Mouse (Mus musculus) forebrain, embryonic 16.5 days (tissue): ENCODE results near the gene Thap2. TPM values are rescaled to one million over a fixed set of nuclear protein-coding genes. Genes with fewer than 3 reads are reported as not detected.

Experiments used
- ATAC-seq: fragments of 200-750 bp; cut with Nextera tagmentation; 2 replicates; pipeline ENCODE4 v1.8.0; 2017; ENCODE audit warnings: mild to moderate bottlenecking, moderate library complexity
- H3K27ac ChIP-seq: fragments of 300-500 bp; sonication (generic); 2 replicates; pipeline ENCODE4 v1.5.1; 2014; ENCODE audit warnings: low read length, control low read depth
- H3K27me3 ChIP-seq: fragments of 300-500 bp; sonication (generic); replicated peaks from 2 replicates; pipeline ENCODE4 v1.6.1; 2014; ENCODE audit warnings: low read length; ENCODE audit not compliant: control insufficient read depth, insufficient read depth
- H3K36me3 ChIP-seq: fragments of 300-500 bp; sonication (generic); 2 replicates; pipeline ENCODE4 v1.6.1; 2014; ENCODE audit not compliant: control insufficient read depth, insufficient read depth
- H3K4me1 ChIP-seq: fragments of 300-500 bp; sonication (generic); replicated peaks from 2 replicates; pipeline ENCODE4 v1.6.1; 2014; ENCODE audit warnings: low read length; ENCODE audit not compliant: control insufficient read depth, insufficient read depth
- H3K4me2 ChIP-seq: fragments of 300-500 bp; sonication (generic); 2 replicates; pipeline ENCODE4 v1.6.1; 2014; ENCODE audit warnings: mild to moderate bottlenecking, low read length, control low read depth
- H3K4me3 ChIP-seq: fragments of 300-500 bp; sonication (generic); replicated peaks from 2 replicates; pipeline ENCODE4 v1.5.1; 2014; ENCODE audit warnings: mild to moderate bottlenecking, low read length, control low read depth
- H3K9ac ChIP-seq: fragments of 300-500 bp; sonication (generic); replicated peaks from 2 replicates; pipeline ENCODE4 v1.6.1; 2014; ENCODE audit warnings: low read depth, low read length, control low read depth
- H3K9me3 ChIP-seq: fragments of 300-500 bp; sonication (generic); 2 replicates; pipeline ENCODE4 v1.6.1; 2016; ENCODE audit warnings: low read length; ENCODE audit not compliant: control insufficient read depth
- WGBS: fragments of 180-500 bp; shearing (Covaris S2); extraction: QIAGEN DNeasy Blood & Tissue Kit; methylation state at CpG from one replicate; pipeline ENCODE4 v1.1.7; 2014; 5-methylcytosine and 5-hydroxymethylcytosine counted together
- polyA plus RNA-seq: library from polyadenylated mRNA; unstranded; fragments of >200 nt; fragmentation: Nextera tagmentation; extraction: Ambion mirVana; gene quantifications from 2 replicates; pipeline ENCODE4 v1.2.1, GENCODE M21; 2015

The Thap2 gene
- polyA plus RNA-seq, 1 experiment from 2014 or later = 30.7 TPM

- no peak for ATAC-seq
- 94% methylated on average over 17 of the region's 17 CpGs for WGBS
Measured at GRCm38 (mm10) chr10:115358216-115358919, 25.9 kb downstream of the Thap2 start.

GRCm38 (mm10) chr10:115356106-115356505 lies 28.1 kb downstream of the Thap2 start:
- Histone ChIP-seq H3K27ac (no peak overlapping the region), H3K4me2 (no peak overlapping the region), H3K4me3 (no peak overlapping the region), H3K36me3 (peaks cover 5% of the 10 kb centered on the region; the same call in 1 of the 2 replicates), H3K9me3 (no peaks in the 10 kb centered on the region), H3K4me1 (peaks cover 10% of the 10 kb centered on the region), H3K27me3 (no peaks in the 10 kb centered on the region), H3K9ac (no peak overlapping the region)
- no peak for ATAC-seq
- 84% methylated on average over 5 of the region's 7 CpGs for WGBS

More at GRCm38 (mm10) chr10:115358216-115358919, 25.9 kb downstream of the Thap2 start:
- Histone ChIP-seq H3K4me1 (peaks cover 19% of the 10 kb centered on the region), H3K9ac (no peak overlapping the region), H3K36me3 (peaks cover 5% of the 10 kb centered on the region; the same call in 1 of the 2 replicates), H3K4me3 (no peak overlapping the region), H3K27ac (no peak overlapping the region), H3K9me3 (no peaks in the 10 kb centered on the region), H3K4me2 (no peak overlapping the region), H3K27me3 (no peaks in the 10 kb centered on the region)

GRCm38 (mm10) chr10:115355016-115355415 lies 29.2 kb downstream of the Thap2 start:
- H3K27me3 ChIP-seq = no peaks in the 10 kb centered on the region
- H3K9ac ChIP-seq = no peak overlapping the region
- 87% methylated on average over 6 of the region's 6 CpGs for WGBS
- H3K4me3 ChIP-seq = no peak overlapping the region
- no peak overlapping the region for H3K27ac ChIP-seq
- H3K9me3 ChIP-seq = no peaks in the 10 kb centered on the region
- peaks cover 5% of the 10 kb centered on the region; the same call in 1 of the 2 replicates for H3K36me3 ChIP-seq
- H3K4me1 ChIP-seq = no peaks in the 10 kb centered on the region
- no peak overlapping the region for H3K4me2 ChIP-seq
- ATAC-seq = no peak

GRCm38 (mm10) chr10:115354553-115354952 lies 29.7 kb downstream of the Thap2 start:
- Histone ChIP-seq H3K4me3 (no peak overlapping the region), H3K4me2 (no peak overlapping the region), H3K27ac (no peak overlapping the region), H3K9me3 (no peaks in the 10 kb centered on the region), H3K4me1 (no peaks in the 10 kb centered on the region; the same call in 1 of the 2 replicates), H3K9ac (no peak overlapping the region), H3K27me3 (no peaks in the 10 kb centered on the region), H3K36me3 (peaks cover 5% of the 10 kb centered on the region; the same call in 1 of the 2 replicates)
- 51% methylated on average over 6 of the region's 6 CpGs for WGBS
- ATAC-seq = no peak

- Histone ChIP-seq H3K4me1 (no peaks in the 10 kb centered on the region; the same call in 1 of the 2 replicates), H3K4me2 (no peak overlapping the region), H3K9ac (no peak overlapping the region), H3K36me3 (peaks cover under 1% of the 10 kb centered on the region), H3K9me3 (no peaks in the 10 kb centered on the region), H3K4me3 (no peak overlapping the region), H3K27me3 (no peaks in the 10 kb centered on the region), H3K27ac (no peak overlapping the region)
- ATAC-seq = no peak
- WGBS = 85% methylated on average over 2 of the region's 2 CpGs
Measured at GRCm38 (mm10) chr10:115350810-115351397, 33.3 kb downstream of the Thap2 start.

GRCm38 (mm10) chr10:115349509-115349908 lies 34.7 kb downstream of the Thap2 start:
- no peak overlapping the region for H3K9ac ChIP-seq
- H3K36me3 ChIP-seq = peaks cover 5% of the 10 kb centered on the region
- no peak overlapping the region for H3K4me2 ChIP-seq
- H3K9me3 ChIP-seq = no peaks in the 10 kb centered on the region
- H3K4me3 ChIP-seq = no peak overlapping the region
- H3K27me3 ChIP-seq = no peaks in the 10 kb centered on the region
- no peak for ATAC-seq
- H3K4me1 ChIP-seq = no peaks in the 10 kb centered on the region; the same call in 1 of the 2 replicates
- 80% methylated on average over 7 of the region's 7 CpGs for WGBS
- 0 out of 2 replicates have a peak overlapping the region, but pooled peaks have one; percentile 12 for H3K27ac ChIP-seq

- no peak overlapping the region for H3K4me2 ChIP-seq
- H3K36me3 ChIP-seq = peaks cover 5% of the 10 kb centered on the region
- H3K27ac ChIP-seq = no peak overlapping the region; the same call in 1 of the 2 replicates
Measured at GRCm38 (mm10) chr10:115349029-115349428, 35.2 kb downstream of the Thap2 start.

GRCm38 (mm10) chr10:115348131-115348530 lies 36.1 kb downstream of the Thap2 start:
- no peak overlapping the region for H3K4me2 ChIP-seq
- peaks cover 7% of the 10 kb centered on the region for H3K36me3 ChIP-seq
- no peak overlapping the region for H3K9ac ChIP-seq
- H3K4me3 ChIP-seq = no peak overlapping the region
- no peak overlapping the region for H3K27ac ChIP-seq
- H3K9me3 ChIP-seq = no peaks in the 10 kb centered on the region
- 84% methylated on average over 6 of the region's 6 CpGs for WGBS
- H3K27me3 ChIP-seq = no peaks in the 10 kb centered on the region
- H3K4me1 ChIP-seq = no peaks in the 10 kb centered on the region; the same call in 1 of the 2 replicates
- ATAC-seq = no peak

More at GRCm38 (mm10) chr10:115349029-115349428, 35.2 kb downstream of the Thap2 start:
- H3K27me3 ChIP-seq = no peaks in the 10 kb centered on the region
- ATAC-seq = peak; percentile 84
- no peaks in the 10 kb centered on the region; the same call in 1 of the 2 replicates for H3K4me1 ChIP-seq
- no peaks in the 10 kb centered on the region for H3K9me3 ChIP-seq
- no peak overlapping the region for H3K4me3 ChIP-seq
- 56% methylated on average over 10 of the region's 10 CpGs for WGBS
- no peak overlapping the region for H3K9ac ChIP-seq

GRCm38 (mm10) chr10:115346444-115346843 lies 37.8 kb downstream of the Thap2 start:
- no peak overlapping the region for H3K4me2 ChIP-seq

More at GRCm38 (mm10) chr10:115346444-115346843, 37.8 kb downstream of the Thap2 start:
- no peaks in the 10 kb centered on the region; the same call in 1 of the 2 replicates for H3K4me1 ChIP-seq
- H3K9me3 ChIP-seq = no peaks in the 10 kb centered on the region
- H3K9ac ChIP-seq = no peak overlapping the region
- no peak overlapping the region for H3K27ac ChIP-seq
- H3K27me3 ChIP-seq = no peaks in the 10 kb centered on the region
- ATAC-seq = no peak
- peaks cover 12% of the 10 kb centered on the region for H3K36me3 ChIP-seq
- H3K4me3 ChIP-seq = no peak overlapping the region
